Mouse (Mus musculus): ENCODE measurements around the gene Cacnb2.

The Cacnb2 gene

DNA sequence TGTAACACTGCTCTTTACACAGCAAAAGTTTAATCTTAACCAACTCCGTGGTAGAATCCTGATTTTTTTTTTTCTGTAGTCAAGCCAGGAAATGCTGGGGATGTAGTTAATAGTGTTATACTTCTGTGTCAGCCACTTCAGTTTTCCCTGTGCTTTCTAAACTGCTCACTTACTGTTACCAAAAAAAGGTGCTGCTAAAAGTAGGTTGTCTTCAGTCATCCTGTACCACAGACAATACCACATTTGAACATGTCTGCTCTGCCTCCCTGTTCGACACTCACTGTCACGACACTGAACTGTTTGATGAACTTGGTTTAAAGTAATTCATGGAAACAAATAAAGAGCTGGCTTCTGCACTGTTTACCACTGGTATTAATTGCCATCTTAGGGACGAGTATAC lies 385.6 kb downstream of the Cacnb2 start:
- DNase-seq (ENCODE audit: low spot score), result no peak

- DNase-seq (ENCODE audit: low spot score), result no peak
Observed at GRCm38 (mm10) chr2:14989350-14989749, 386.5 kb downstream of the Cacnb2 start.

DNA sequence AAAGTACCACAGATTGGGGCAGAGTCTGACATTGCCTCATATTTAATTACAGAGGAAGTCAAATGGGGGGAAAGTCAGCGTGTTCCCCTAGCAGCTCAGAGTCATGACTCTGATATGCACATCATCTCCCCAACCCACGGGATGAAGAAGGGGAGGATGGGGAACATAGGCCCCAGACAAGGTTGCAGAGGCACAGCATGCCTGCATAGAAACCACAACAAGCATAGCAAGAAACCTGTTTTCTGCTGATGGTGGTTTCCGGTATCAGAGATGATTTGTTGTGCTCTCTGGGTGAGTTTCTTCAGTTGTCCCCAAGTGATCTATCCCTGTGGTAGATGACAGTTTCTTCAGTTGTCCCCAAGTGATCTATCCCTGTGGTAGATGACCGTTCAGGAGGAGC lies 389.6 kb downstream of the Cacnb2 start:
- DNase-seq (ENCODE audit: low spot score), result no peak

- DNase-seq (ENCODE audit: low spot score), result no peak
Observed at GRCm38 (mm10) chr2:14996036-14996435, 393.1 kb downstream of the Cacnb2 start.

DNA sequence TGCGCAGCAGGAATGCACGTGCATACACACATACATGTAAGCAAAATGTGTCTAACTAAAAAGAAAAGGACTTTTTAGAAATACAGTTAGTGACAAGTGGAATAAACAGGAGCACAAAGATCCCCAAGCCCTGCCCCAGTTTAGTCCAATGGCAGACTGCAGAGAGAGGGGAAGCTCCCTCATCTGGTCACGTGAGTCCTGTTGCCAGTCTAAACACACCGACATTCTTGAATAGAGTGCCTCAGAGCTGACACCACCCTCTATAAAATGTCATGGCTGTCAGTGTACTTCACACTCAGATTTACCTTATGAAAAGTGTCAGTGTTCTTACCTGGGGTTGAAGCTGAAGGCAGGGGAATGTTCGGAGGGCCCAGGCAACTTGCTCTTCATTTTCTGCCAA lies 394.9 kb downstream of the Cacnb2 start:
- no peak for DNase-seq (ENCODE audit: low spot score)

- no peak for DNase-seq (ENCODE audit: low spot score)
Observed at GRCm38 (mm10) chr2:15007531-15007930, 404.6 kb downstream of the Cacnb2 start.

DNA sequence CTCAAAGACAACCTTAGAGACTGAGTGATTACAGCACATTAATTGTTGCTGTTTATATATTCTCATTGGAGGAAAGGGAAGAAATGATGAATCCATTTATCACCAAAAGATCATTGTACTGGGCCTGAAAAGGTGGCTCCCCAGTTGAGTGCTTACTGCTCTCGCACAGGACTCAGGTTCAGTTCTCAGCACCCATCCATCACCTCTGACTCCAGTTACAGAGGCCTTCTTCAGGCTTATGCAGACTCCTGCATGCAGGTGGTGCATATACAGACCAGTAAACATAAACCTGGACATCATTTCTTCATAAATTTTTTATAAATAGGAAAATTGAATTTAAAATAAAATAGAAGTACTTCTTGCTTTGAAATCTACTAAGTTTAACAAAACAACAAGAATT lies 405.2 kb downstream of the Cacnb2 start:
- DNase-seq (ENCODE audit: low spot score), result no peak

DNA sequence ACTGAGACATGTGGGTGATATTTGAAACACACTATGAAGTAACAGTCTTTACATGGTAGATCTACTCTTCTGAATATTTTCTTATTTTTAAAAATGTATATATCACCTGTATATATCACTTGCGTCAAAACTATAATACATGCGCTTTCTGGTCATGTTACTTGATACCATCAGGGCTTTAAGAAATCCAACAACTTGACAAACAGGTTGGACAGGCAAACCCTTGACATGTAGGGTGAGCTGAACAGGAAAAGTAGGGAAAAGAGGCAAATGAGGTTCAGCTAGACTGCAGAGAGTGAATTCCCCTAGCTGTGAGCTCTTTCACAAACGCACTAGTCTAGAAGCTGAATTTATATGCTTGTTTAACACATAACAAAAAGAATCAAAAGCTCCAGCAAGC lies 423.9 kb downstream of the Cacnb2 start:
- DNase-seq (ENCODE audit: low spot score), result no peak

GRCm38 (mm10) chr2:15027816-15028215 lies 424.9 kb downstream of the Cacnb2 start:
- DNase-seq (ENCODE audit: low spot score), result no peak

All from retina, embryonic 14.5 days (tissue).